Mouse (Mus musculus) lung, embryonic 14.5 days (tissue): ENCODE data around the gene Cmc1. TPM values are rescaled to one million over a fixed set of nuclear protein-coding genes. Genes with fewer than 3 reads are reported as not detected.
A peak's percentile ranks its signal among the peaks of the same experiment; 100 is the strongest.
"Not testable (repeated sequence)": the region's sequence is repeated elsewhere in the genome, so short reads cannot be mapped to it uniquely, and the experiment has no call there.

Experiments used
- ATAC-seq: fragments of 200-750 bp; cut with Nextera tagmentation; 2 replicates; pipeline ENCODE4 v1.8.0; 2017; ENCODE audit warnings: mild to moderate bottlenecking, moderate TSS enrichment, moderate library complexity; ENCODE audit not compliant: insufficient read depth
- DNase-seq: peaks from one replicate; pipeline ENCODE4 v3.0.0-alpha.2; 2015
- H3K27ac ChIP-seq: fragments of 300-500 bp; sonication (generic); 2 replicates; pipeline ENCODE4 v1.5.1; 2014; ENCODE audit warnings: low read depth, mild to moderate bottlenecking, moderate library complexity
- H3K27me3 ChIP-seq: fragments of 300-500 bp; sonication (generic); 2 replicates; pipeline ENCODE4 v1.6.1; 2014; ENCODE audit warnings: low read length, control low read depth; ENCODE audit not compliant: insufficient read depth
- H3K36me3 ChIP-seq: fragments of 300-500 bp; sonication (generic); 2 replicates; pipeline ENCODE4 v1.6.1; 2014; ENCODE audit warnings: control low read depth; ENCODE audit not compliant: insufficient read depth
- H3K4me1 ChIP-seq: fragments of 300-500 bp; sonication (generic); 2 replicates; pipeline ENCODE4 v1.6.1; 2014; ENCODE audit warnings: antibody characterized with exemption, control low read depth; ENCODE audit not compliant: insufficient read depth
- H3K4me2 ChIP-seq: fragments of 300-500 bp; sonication (generic); 2 replicates; pipeline ENCODE4 v1.6.1; 2014; ENCODE audit warnings: mild to moderate bottlenecking
- H3K4me3 ChIP-seq: fragments of 300-500 bp; sonication (generic); 2 replicates; pipeline ENCODE4 v1.5.1; 2014; ENCODE audit warnings: low read depth, low read length
- H3K9ac ChIP-seq: fragments of 300-500 bp; sonication (generic); 2 replicates; pipeline ENCODE4 v1.6.1; 2014
- H3K9me3 ChIP-seq: fragments of 300-500 bp; sonication (generic); 2 replicates; pipeline ENCODE4 v1.6.1; 2016; ENCODE audit warnings: low read depth, low read length, control low read depth
- CTCF ChIP-seq: IDR thresholded peaks from 2 replicates; pipeline ENCODE4 v1.5.1; 2016; ENCODE audit warnings: antibody characterized with exemption, low read depth
- WGBS: fragments of 180-500 bp; shearing (Covaris S2); extraction: QIAGEN DNeasy Blood & Tissue Kit; methylation state at CpG from one replicate; pipeline ENCODE4 v1.1.7; 2014; 5-methylcytosine and 5-hydroxymethylcytosine counted together
- polyA plus RNA-seq: library from polyadenylated mRNA; unstranded; fragments of >200 nt; fragmentation: Nextera tagmentation; extraction: Ambion mirVana; gene quantifications from 2 replicates; pipeline ENCODE4 v1.2.1, GENCODE M21; 2014

The Cmc1 gene
- polyA plus RNA-seq, 1 experiment from 2014 or later: 44.8 TPM

- Histone ChIP-seq H3K4me3 (no peak overlapping the region), H3K27me3 (no peaks in the 10 kb centered on the region), H3K9me3 (no peaks in the 10 kb centered on the region), H3K4me1 (no peaks in the 10 kb centered on the region), H3K27ac (no peak overlapping the region), H3K36me3 (no peaks in the 10 kb centered on the region), H3K9ac (no peak overlapping the region), H3K4me2 (no peak overlapping the region)
- ATAC-seq: no peak
- TF ChIP-seq CTCF: no peak
- peak; percentile 14 for DNase-seq
- 37% methylated on average over 3 of the region's 3 CpGs for whole genome bisulfite sequencing
Observed at GRCm38 (mm10) chr9:118159936-118160335, 10.0 kb upstream of the Cmc1 start.

- Histone ChIP-seq H3K9ac (no peak overlapping the region), H3K27ac (no peak overlapping the region), H3K36me3 (no peaks in the 10 kb centered on the region), H3K27me3 (no peaks in the 10 kb centered on the region), H3K4me2 (no peak overlapping the region), H3K9me3 (no peaks in the 10 kb centered on the region), H3K4me3 (no peak overlapping the region), H3K4me1 (no peaks in the 10 kb centered on the region)
- ATAC-seq: no peak
- no peak for DNase-seq
- 93% methylated on average over 4 of the region's 4 CpGs for WGBS
- TF ChIP-seq CTCF: no peak
Observed at GRCm38 (mm10) chr9:118158201-118158600, 8.2 kb upstream of the Cmc1 start.

- TF ChIP-seq CTCF: peak; percentile 55
- ATAC-seq (no peak), DNase-seq (peak; percentile 32)
- Histone ChIP-seq H3K36me3 (no peaks in the 10 kb centered on the region), H3K9ac (no peak overlapping the region), H3K4me2 (no peak overlapping the region), H3K27me3 (no peaks in the 10 kb centered on the region), H3K4me3 (no peak overlapping the region), H3K9me3 (no peaks in the 10 kb centered on the region), H3K27ac (no peak overlapping the region), H3K4me1 (no peaks in the 10 kb centered on the region)
- 91% methylated on average over 3 of the region's 3 CpGs for WGBS
Observed at GRCm38 (mm10) chr9:118157234-118157633, 7.3 kb upstream of the Cmc1 start.

GRCm38 (mm10) chr9:118154666-118155065 lies 4.7 kb upstream of the Cmc1 start:
- no peak for DNase-seq
- Histone ChIP-seq H3K4me2 (no peak overlapping the region), H3K27me3 (no peaks in the 10 kb centered on the region), H3K27ac (no peak overlapping the region), H3K4me1 (no peaks in the 10 kb centered on the region), H3K4me3 (no peak overlapping the region), H3K9ac (no peak overlapping the region), H3K36me3 (no peaks in the 10 kb centered on the region), H3K9me3 (no peaks in the 10 kb centered on the region)
- no peak for ATAC-seq
- TF ChIP-seq CTCF: no peak
- 87% methylated on average over 5 of the region's 5 CpGs for WGBS

GRCm38 (mm10) chr9:118151221-118151507 lies 1.2 kb upstream of the Cmc1 start:
- H3K4me2 ChIP-seq: no peak overlapping the region
- no peak for TF ChIP-seq CTCF
- DNase-seq: no peak

GRCm38 (mm10) chr9:118150429-118151220 lies 648 bp upstream of the Cmc1 start:
- Histone ChIP-seq H3K4me2 (peak overlapping the region; percentile 65), H3K9me3 (no peaks in the 10 kb centered on the region), H3K4me1 (no peaks in the 10 kb centered on the region), H3K36me3 (no peaks in the 10 kb centered on the region), H3K27me3 (no peaks in the 10 kb centered on the region), H3K27ac (no peak overlapping the region), H3K4me3 (peak overlapping the region; percentile 83), H3K9ac (no peak overlapping the region)
- WGBS: 77% methylated on average over 20 of the region's 20 CpGs
- no peak; the same call in 1 of the 2 replicates for TF ChIP-seq CTCF
- peak; percentile 44; the same call in 1 of the 2 replicates for ATAC-seq
- peak; percentile 17 for DNase-seq

More at GRCm38 (mm10) chr9:118151221-118151507, 1.2 kb upstream of the Cmc1 start:
- Histone ChIP-seq H3K36me3 (no peaks in the 10 kb centered on the region), H3K4me1 (no peaks in the 10 kb centered on the region), H3K4me3 (no peak overlapping the region), H3K27me3 (no peaks in the 10 kb centered on the region), H3K9me3 (no peaks in the 10 kb centered on the region), H3K9ac (no peak overlapping the region), H3K27ac (no peak overlapping the region)
- 81% methylated on average over 1 of the region's 1 CpGs for WGBS
- no peak for ATAC-seq

- 67% methylated on average over 2 of the region's 3 CpGs for WGBS
Observed at GRCm38 (mm10) chr9:118140356-118140755, 9.6 kb downstream of the Cmc1 start.

GRCm38 (mm10) chr9:118110360-118110710 lies 39.6 kb downstream of the Cmc1 start:
- DNase-seq: no peak
- ATAC-seq: no peak
- Histone ChIP-seq H3K9ac (no peak overlapping the region), H3K4me2 (no peak overlapping the region), H3K4me3 (no peak overlapping the region), H3K27me3 (no peaks in the 10 kb centered on the region), H3K9me3 (no peaks in the 10 kb centered on the region), H3K27ac (no peak overlapping the region), H3K36me3 (no peaks in the 10 kb centered on the region), H3K4me1 (no peaks in the 10 kb centered on the region)
- 76% methylated on average over 2 of the region's 2 CpGs for WGBS
- TF ChIP-seq CTCF: no peak

More at GRCm38 (mm10) chr9:118140356-118140755, 9.6 kb downstream of the Cmc1 start:
- not testable (repeated sequence) for H3K4me2 ChIP-seq, H3K9ac ChIP-seq, H3K36me3 ChIP-seq, H3K27me3 ChIP-seq, DNase-seq, ATAC-seq, H3K4me1 ChIP-seq, H3K9me3 ChIP-seq, H3K27ac ChIP-seq, H3K4me3 ChIP-seq
